Mouse (Mus musculus): ENCODE data around the gene Ampd3. TPM values are rescaled to one million over a fixed set of nuclear protein-coding genes. Genes with fewer than 3 reads are reported as not detected.

The Ampd3 gene
- total and polyA plus RNA-seq, 3 experiments, result 14.8 to 22.3 TPM; not detected in 1

DNA sequence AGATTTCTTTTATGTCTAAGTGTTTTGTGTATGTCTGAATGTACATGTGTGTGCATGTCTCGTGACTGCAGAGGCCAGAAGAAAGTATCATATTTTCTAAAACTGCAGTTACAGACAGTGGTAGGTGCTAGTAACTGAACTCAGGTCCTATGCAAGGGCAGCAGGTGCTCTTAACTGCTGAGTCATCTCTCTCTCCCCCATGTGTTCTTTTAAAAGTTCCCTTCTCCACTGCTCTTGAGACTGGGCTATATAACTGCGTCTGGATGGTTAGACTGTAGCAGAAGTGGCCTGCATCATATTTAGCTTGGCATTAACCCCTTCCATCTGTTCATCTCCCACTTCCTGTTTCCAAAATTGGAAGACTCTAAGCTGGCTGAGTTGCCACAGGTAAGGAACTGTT, 21.2 kb upstream of the Ampd3 start:
- Histone ChIP-seq H3K4me1 (ENCODE audit: control insufficient read depth in 1 of 2, insufficient read depth in 2 of 2, low read length in 2 of 2) (no peaks in the 10 kb centered on the region; a peak in 1 of 4 replicates), H3K27ac (ENCODE audit: control insufficient read depth, low read depth, low read length) (no peak overlapping the region), H3K4me3 (ENCODE audit: control insufficient read depth in 1 of 2, insufficient read depth in 1 of 2, low read depth in 2 of 2, low read length in 2 of 2) (no peak overlapping the region), H3K27me3 (ENCODE audit: control insufficient read depth in 1 of 2, insufficient read depth in 2 of 2, low read length in 2 of 2) (no peaks in the 10 kb centered on the region), H3K9ac (ENCODE audit: control insufficient read depth, low read depth, low read length, poor library complexity, severe bottlenecking) (no peak overlapping the region), H3K9me3 (replicated peaks; ENCODE audit: insufficient read depth, low read length) (no peaks in the 10 kb centered on the region), H3K79me2 (ENCODE audit: control insufficient read depth, insufficient read depth, low read length, poor library complexity) (no peaks in the 10 kb centered on the region), H3K36me3 (ENCODE audit: control insufficient read depth in 1 of 2, insufficient read depth in 2 of 2, low read length in 2 of 2) (no peaks in the 10 kb centered on the region; a peak in 1 of 4 replicates)
- TF ChIP-seq NELFE (IDR thresholded peaks at IDR 0.05; ENCODE audit: low read depth, low read length), result no peak
- TF ChIP-seq NRF1 (IDR thresholded peaks at IDR 0.05; ENCODE audit: insufficient read depth, low read depth, low read length, poor library complexity, severe bottlenecking), result no peak
- 0 out of 2 replicates have a peak, but pooled peaks have one; percentile 20 for TF ChIP-seq MAFK (IDR thresholded peaks at IDR 0.05; ENCODE audit: borderline replicate concordance, low read depth, low read length)
- DNase-seq (ENCODE audit: low read depth, low spot score), result peak; percentile 23

DNA sequence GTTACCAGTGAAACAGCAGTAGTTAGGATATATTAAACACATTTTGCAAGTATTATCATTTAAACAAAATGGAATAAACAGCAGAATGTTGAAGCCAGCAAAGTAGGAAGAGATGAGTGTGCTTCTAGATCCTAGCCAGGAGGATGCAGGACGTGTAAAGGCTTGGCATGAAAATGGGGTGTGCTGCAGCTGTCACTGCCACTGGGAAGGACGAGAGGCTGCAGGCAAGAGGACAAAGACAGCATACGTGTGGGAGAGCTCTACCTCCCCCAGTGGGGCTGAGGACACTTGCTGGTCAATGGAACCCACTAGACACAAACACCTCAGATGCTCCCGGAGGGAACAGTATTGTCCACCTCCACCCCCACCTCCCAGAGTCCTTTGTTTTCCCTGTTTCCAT, 17.2 kb upstream of the Ampd3 start:
- Histone ChIP-seq H3K4me3 (ENCODE audit: control insufficient read depth in 1 of 2, insufficient read depth in 1 of 2, low read depth in 2 of 2, low read length in 2 of 2) (no peak overlapping the region), H3K27me3 (ENCODE audit: control insufficient read depth in 1 of 2, insufficient read depth in 2 of 2, low read length in 2 of 2) (peaks cover 0 to 2% of the 10 kb centered on the region in 2 experiments; a peak in 2 of 4 replicates), H3K9ac (ENCODE audit: control insufficient read depth, low read depth, low read length, poor library complexity, severe bottlenecking) (no peak overlapping the region), H3K4me1 (ENCODE audit: control insufficient read depth in 1 of 2, insufficient read depth in 2 of 2, low read length in 2 of 2) (no peaks in the 10 kb centered on the region; a peak in 1 of 4 replicates), H3K9me3 (replicated peaks; ENCODE audit: insufficient read depth, low read length) (no peaks in the 10 kb centered on the region), H3K36me3 (ENCODE audit: control insufficient read depth in 1 of 2, insufficient read depth in 2 of 2, low read length in 2 of 2) (no peaks in the 10 kb centered on the region; a peak in 1 of 4 replicates), H3K79me2 (ENCODE audit: control insufficient read depth, insufficient read depth, low read length, poor library complexity) (no peaks in the 10 kb centered on the region), H3K27ac (ENCODE audit: control insufficient read depth, low read depth, low read length) (no peak overlapping the region)
- DNase-seq (ENCODE audit: low read depth, low spot score), result no peak
- TF ChIP-seq JUND (IDR thresholded peaks at IDR 0.05; ENCODE audit: low read depth, low read length), result no peak
- TF ChIP-seq CHD2 (IDR thresholded peaks at IDR 0.05; ENCODE audit: low read length), result no peak
- TF ChIP-seq CTCF (IDR thresholded peaks at IDR 0.05 in 2 of 3, conservative IDR thresholded peaks at IDR 0.05 in 1 of 3; ENCODE audit: control insufficient read depth in 1 of 3, insufficient read depth in 1 of 3, low read depth in 2 of 3, low read length in 3 of 3, poor library complexity in 1 of 3, severe bottlenecking in 1 of 3), result no peak
- no peak for TF ChIP-seq UBTF (IDR thresholded peaks at IDR 0.05; ENCODE audit: borderline replicate concordance, insufficient read depth, low read depth, low read length)
- TF ChIP-seq TCF12 (IDR thresholded peaks at IDR 0.05; ENCODE audit: low read depth, low read length), result no peak
- TF ChIP-seq E2F4 (IDR thresholded peaks at IDR 0.05; ENCODE audit: borderline replicate concordance, low read depth, low read length), result no peak

DNA sequence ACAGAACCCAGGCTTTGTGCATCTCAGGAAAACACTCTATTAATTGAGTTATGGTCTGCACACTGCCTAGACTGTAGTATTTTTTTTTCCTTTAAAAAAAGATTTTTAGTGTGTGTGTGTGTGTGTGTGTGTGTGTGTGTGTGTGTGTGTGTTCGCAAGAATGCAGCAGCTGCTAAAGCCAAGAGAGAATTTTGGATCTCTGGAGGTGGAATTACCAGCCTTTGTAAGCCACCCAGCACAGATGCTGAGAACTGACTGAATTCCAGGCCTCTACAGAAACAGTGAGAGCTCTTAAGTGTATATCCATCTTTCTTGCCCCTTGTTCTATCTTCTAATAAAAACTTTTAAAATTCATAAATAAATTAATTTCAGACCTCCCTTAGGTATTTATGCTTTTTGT, 16.4 kb upstream of the Ampd3 start:
- no peak overlapping the region for H3K4me3 ChIP-seq (ENCODE audit: control insufficient read depth in 1 of 2, insufficient read depth in 1 of 2, low read depth in 2 of 2, low read length in 2 of 2)
- H3K79me2 ChIP-seq (ENCODE audit: control insufficient read depth, insufficient read depth, low read length, poor library complexity), result no peaks in the 10 kb centered on the region
- no peaks in the 10 kb centered on the region for H3K9me3 ChIP-seq (replicated peaks; ENCODE audit: insufficient read depth, low read length)
- no peak overlapping the region for H3K27ac ChIP-seq (ENCODE audit: control insufficient read depth, low read depth, low read length)
- no peaks in the 10 kb centered on the region; a peak in 1 of 4 replicates for H3K36me3 ChIP-seq (ENCODE audit: control insufficient read depth in 1 of 2, insufficient read depth in 2 of 2, low read length in 2 of 2)
- H3K4me1 ChIP-seq (ENCODE audit: control insufficient read depth in 1 of 2, insufficient read depth in 2 of 2, low read length in 2 of 2), result no peaks in the 10 kb centered on the region; a peak in 1 of 4 replicates
- DNase-seq (ENCODE audit: low read depth, low spot score), result no peak
- no peak overlapping the region for H3K9ac ChIP-seq (ENCODE audit: control insufficient read depth, low read depth, low read length, poor library complexity, severe bottlenecking)
- TF ChIP-seq UBTF (IDR thresholded peaks at IDR 0.05; ENCODE audit: borderline replicate concordance, insufficient read depth, low read depth, low read length) (no peak), POLR2AphosphoS5 (IDR thresholded peaks at IDR 0.05; ENCODE audit: borderline replicate concordance, low read depth, low read length) (no peak), POLR2A (IDR thresholded peaks at IDR 0.05; ENCODE audit: control insufficient read depth in 1 of 2, insufficient read depth in 1 of 2, low read depth in 1 of 2, low read length in 2 of 2, poor library complexity in 1 of 2) (no peak), ELF1 (IDR thresholded peaks at IDR 0.05; ENCODE audit: low read depth, low read length) (no peak), ETS1 (IDR thresholded peaks at IDR 0.05; ENCODE audit: low read depth, low read length) (no peak), MAX (IDR thresholded peaks at IDR 0.05; ENCODE audit: low read length) (no peak)
- H3K27me3 ChIP-seq (ENCODE audit: control insufficient read depth in 1 of 2, insufficient read depth in 2 of 2, low read length in 2 of 2), result peaks cover 0 to 2% of the 10 kb centered on the region in 2 experiments; a peak in 2 of 4 replicates
